Mouse (Mus musculus) adipocyte (in vitro differentiated cells): ENCODE results near the gene Pfdn2.
"Not testable (repeated sequence)": the region's sequence is repeated elsewhere in the genome, so short reads cannot be mapped to it uniquely, and the experiment has no call there.

Experiments used
- DNase-seq: peaks from one replicate; pipeline ENCODE4 v3.0.0-alpha.2; 2016; ENCODE audit warnings: low spot score

Pfdn2 gene

DNA sequence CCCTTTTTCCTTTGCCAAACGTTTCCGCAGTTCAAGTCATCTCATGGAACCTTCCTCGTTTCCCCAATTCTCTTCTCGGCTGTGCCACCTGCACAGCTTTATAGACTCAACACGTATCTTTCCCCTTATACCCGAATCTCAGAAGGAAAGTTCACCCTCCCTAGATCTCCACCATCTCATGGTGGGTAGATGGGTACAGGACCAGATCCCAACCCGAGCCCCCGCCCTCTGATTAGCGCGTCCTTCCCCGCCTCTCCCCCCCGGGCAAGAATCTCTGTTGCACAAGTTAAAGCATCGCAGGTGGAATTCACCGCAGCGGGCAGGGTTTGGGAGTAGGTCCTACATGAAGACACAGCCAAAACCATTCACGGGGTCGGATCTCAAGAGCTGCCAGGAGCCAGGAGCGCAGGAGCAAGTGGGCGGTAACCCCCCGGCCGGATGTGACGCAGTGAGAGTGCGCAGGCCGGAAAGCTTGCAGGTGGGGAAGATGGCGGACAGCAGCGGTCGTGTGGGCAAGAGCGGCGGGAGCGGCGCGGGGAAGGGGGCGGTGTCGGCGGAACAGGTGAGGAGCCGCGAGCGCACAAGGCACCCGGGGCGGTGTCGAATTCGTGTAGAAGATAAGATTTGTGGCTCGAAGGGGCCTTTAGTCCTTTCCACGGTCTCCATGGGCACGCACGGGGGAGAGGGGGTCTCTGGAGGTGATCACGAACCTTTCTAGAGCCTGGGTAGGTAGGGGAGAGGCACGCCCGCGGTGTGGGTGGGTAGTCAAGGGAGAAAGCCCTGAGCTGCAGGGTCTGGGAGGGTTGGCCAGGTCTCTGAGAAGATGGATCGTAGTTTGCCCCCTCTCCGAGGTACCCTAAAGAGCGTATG is at the start of gene Pfdn2, which contains the start of gene Nit1:
Gene Pfdn2, plus strand, starts transcription at position 446 of the 870 bp plus-strand sequence.
Gene Nit1, minus strand, starts transcription at position 422 of the 870 bp plus-strand sequence.
- peak; percentile 88 for DNase-seq

DNA sequence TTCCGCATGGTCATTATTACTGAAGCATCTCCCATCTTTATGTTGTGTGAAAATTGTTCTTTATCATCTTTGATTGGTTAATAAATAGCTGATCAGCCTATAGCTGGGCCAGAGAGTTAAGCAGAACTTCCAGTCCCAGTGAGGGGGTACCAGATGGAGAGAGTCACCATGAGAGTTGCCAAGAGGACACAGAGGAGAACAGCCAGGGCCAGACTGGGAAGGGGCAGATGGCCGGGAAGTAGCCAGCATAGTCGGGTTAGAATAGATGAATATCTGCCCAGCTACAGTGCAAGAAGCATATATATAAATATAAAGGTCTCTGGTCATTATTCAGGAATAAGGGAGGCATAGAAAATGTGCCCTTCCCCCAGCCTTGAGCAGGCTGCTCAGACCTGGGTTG is 47.2 kb upstream of the Pfdn2 start:
- no peak for DNase-seq

DNA sequence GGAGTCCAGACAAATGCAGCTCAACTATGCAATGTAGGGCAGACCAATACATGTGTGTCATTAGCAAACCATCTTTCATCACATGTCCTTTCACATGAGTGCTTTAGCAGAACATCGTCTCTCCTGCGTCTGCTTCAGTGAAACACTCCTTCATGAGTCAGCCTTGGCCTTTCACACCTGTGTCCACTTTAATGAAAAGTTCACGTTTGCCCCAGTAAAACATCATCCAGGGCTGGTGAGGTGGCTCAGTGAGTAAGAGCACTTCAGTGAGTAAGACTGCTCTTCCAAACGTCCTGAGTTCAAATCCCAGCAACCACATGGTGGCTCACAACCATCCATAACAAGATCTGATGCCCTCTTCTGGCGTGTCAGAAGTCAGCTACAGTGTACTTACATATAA is 39.3 kb upstream of the Pfdn2 start:
- not testable (repeated sequence) for DNase-seq

DNA sequence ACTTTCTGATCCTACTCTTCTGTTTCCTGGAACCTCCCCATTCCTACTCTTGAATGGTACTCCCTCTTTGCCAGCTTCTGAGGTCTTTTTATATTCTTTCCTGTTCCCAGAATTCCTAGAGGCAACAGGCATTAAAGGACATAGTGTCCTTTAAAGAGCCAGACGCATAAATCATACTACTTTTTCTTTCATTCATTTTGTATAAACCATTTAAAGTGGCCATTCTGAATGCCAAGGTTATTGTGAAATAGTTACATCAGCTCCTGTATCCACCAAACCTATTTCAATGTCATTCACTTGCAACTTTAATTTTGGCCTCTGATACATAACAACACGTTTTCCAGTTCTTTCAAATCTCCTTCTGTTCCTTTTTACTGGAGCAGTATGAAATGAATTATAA is 36.1 kb upstream of the Pfdn2 start:
- DNase-seq, result peak; percentile 50

DNA sequence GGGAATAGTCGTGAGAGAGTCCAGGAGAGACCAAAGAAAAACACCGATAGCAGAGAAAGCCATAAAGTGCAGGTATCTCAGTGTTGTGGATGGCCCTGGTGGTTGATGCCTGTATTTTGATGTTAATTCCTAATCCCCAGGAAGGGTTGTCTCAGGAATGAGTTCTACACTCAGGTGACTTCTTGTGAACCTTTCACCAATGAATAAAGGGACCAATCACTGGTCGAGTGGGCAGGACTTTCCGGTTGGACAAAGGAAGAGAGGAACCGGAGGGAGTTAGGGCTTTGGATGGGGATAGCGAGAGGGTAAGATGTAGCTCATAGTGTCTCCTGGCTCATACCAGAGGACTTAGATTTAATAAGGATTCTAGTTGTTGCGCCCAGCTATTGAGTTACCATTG is 25.7 kb upstream of the Pfdn2 start:
- DNase-seq, result no peak

DNA sequence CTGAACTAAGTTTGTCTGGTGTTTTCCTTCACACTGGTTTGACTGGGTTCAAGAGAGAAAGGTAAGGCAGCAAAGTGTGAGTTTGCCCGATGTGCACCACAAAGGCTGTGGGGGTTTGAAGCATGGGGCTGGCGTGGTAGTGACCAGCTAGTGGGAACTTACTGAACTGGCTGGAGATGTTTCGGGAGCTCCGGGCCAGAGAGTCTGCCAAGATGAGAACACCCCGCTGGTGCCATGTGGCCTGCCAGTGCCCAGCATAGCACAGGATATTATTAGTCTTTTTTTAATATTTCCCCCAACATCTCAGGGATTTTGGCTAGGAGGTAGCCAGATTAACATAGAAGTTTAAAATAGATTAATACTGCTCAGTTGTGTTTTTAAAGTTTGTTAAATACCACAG is 25.3 kb upstream of the Pfdn2 start:
- DNase-seq, result no peak

DNA sequence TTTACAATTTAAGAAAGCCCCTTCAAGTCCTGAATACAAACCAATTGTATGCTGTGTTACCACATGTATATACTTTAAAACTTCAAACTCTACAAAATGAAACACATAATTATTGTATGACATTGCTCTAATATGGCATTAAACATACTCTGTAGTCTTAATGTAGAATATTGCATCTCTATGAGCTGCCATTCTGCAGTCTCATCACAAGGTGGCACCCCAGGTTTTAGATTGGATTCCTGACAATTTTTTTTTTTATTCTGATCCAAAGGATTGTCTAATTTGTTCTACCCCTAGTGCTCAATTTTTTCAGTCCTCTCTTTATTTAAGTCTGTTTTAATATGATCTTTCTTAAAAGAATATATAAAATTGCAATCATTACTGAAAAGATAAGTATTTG is 24.1 kb upstream of the Pfdn2 start:
- peak; percentile 48 for DNase-seq

DNA sequence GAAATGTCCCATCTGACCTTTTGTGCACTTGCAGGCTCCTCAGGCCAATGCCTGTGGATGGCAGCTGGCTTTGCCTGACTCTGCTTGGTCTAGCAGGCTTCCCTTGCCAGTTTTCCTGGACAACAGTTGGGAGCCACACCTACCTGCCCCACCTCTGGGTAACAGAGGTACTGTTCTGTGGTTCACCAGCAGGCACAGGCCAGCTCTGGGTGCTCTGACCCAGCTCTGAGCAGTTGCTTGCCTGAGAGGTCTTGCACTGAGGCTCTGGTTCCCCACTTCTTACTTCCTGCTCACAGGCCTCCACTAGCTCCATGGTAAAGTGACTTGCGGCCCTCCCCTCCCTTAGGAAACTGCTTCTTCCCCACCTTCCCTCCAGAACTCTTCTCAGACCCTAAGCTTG is 23.5 kb upstream of the Pfdn2 start:
- no peak for DNase-seq

DNA sequence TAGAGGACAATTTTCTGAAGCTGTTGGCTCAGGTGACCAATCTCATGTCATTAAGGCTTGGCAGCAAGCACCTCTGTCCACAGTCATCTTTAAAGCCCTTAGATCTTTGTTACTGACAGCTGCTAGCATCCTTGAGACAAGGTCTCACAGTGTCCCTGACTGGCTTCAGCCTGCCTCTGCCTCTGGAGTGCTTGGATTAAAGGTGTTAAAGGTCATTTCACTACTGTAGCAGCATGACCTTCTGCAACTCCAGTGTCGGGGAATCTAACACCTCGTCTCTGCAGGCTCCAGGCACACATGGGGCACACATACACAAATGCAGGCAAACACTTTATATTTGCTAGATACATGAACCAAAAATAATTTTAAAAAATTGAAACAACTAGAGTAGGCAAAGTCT is 19.9 kb upstream of the Pfdn2 start:
- DNase-seq, result no peak

DNA sequence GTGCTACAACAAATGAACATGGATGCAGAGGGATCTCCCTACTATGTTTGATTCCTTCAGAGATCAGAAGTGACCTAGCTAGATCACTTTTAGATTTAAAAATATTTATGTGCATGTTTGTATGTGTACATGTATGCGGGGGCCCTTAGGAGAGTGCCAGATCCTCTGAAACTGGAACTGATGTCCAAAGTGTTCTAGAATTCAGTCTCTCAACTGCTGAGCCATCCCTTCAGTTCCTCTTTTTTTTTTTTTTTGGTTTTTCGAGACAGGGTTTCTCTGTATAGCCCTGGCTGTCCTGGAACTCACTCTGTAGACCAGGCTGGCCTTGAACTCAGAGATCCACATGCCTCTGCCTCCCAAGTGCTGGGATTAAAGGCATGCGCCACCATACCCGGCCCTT is 18.9 kb upstream of the Pfdn2 start:
- DNase-seq, result not testable (repeated sequence)

DNA sequence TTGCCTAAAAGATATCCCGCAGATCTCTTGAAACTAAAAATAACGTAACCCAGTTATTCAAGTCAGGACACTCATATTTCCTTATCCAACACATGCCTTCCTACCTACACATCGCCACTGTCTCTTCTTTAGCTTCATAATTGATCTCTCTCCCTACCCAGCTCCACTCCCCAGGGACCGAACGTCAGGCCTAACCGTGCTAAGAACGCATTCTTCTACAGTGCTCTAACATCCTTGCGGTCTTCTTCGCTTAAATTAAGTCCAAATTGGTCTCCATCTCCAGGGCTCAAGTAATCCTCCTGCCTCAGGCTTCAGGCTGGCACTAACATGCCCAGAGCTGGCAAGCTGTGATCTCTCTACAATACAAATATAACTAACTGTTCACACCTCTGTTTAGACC is 17.2 kb upstream of the Pfdn2 start:
- no peak for DNase-seq

DNA sequence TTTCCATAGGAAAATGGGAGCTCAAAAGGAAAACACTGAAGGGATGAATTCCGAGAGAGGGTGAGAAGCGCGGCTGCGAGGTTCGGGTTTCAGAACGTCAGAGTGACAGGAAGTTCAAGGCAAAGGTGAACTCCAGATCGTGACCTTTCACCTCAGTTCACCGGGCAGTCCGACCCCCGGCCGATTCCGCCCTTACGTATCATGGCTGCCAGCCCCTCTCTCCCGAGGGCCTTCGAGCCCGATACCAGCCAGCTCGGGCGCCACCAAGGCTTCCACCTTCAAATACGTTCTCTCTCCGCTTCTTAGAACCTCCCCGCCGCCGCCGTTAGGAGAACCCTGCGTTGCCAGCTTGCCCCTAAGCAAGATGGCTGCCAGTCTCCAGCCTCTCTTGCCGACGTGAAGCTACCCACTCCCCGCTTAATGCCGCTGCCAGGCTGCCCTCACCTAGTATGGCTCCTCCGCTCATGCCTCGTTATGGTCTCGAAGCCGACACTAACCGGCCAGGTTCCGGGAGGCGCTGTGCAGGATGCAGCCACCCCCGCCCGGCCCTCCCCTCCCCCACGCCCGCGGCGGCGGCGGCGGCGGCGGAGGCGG is 16.5 kb upstream of the Pfdn2 start, which contains the start of gene Dedd:
Gene Dedd, plus strand, starts transcription at position 307 of the 594 bp plus-strand sequence.
- DNase-seq, result peak; percentile 96

DNA sequence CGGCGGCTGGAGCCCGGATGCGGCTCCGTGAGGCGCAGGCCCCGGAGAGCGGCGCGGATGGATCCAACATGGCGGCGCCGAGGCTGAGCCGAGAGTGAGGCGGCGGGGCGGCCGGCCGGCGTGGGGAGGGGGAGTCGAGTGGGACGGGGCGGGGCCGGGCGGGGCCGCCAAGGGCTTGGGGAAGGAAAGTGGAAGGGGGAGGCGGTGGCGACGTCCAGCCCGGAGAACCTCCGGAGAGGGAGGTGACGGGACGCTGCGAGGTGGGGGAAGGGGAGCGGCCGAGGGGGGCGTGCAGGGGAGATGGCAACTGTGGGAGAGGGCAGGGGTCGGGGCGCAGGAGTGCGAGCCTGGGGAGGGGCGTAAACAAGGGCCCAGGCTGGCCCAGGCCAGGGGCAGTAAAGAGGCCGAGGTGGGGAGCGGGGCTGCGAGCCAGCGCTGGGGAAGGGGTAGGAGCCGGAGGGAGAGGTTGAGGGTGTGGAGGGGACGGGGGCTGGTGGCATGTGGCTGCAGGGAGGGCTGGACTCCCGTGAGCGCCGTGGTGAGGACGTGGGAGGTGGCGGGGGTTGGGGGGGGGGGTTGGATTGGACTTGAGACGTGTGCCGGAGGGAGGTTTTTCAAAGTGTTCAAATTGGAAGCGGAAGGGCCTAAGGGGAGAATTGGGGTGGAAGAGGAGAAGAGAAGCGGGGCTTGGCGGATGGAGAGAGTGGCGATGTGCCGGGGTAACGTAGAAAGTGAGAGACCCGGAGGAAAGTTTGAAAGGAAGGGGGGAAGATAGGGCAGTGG is 15.8 kb upstream of the Pfdn2 start:
- DNase-seq, result no peak

DNA sequence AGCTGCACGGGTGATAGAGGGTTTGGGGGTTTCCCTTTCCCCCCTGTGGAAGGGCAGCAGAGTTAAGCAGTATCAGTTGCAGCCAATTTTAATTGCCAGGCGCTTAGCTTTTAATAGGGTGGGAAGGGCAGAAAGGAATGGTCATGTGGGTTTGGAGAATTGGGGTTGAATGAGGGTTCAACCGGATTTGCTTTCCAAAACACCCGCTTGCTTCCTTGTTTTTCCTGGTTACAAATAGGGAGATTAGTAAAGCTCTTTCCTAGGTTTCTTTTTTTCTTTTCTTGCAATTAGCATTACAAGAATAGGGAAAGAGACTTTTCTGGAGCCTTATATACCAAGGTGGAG is 15.3 kb upstream of the Pfdn2 start:
- peak; percentile 50 for DNase-seq

DNA sequence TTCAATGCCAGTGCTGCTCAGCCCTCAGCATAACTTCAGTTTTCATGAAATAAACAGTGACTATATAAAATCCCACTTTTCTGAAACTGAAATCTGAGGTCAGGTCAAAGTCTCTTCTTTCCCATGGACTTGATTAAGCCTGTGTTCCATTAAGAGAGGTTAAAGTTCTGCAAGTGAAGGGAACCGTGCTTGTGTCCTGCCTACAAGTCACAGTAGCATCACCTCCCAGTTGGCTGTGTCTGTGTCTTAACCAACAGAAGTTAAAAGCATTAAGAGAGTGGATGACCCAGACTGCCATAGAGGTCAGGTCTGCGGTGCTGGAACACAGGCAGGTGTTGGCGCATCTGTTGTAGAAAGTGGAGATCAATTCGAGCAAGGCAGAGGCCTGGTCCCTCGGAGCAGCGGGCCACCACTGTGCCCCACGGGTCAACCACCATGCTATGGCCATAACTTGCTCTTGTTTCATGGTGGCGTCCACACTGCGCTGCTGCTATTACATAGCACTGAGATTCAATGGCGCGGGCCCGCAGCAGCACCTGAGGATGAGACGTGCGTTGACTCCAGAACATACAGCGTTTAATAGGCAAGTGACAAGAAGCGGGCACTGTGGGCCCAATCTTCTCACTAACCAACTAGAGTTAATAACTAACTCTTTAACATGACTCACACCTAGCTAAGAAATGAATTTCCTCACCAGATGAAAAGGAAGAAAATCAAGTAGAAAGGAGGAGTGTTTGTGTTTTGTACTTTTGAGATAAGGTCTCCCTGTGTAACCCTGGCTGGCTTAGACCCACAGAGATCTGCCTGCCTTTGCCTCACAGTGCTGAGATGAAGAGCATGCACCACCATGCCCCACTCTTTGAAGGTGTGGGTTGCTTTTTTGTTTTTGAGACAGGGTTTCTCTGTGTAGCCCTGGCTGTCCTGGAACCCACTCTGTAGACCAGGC is 2.9 kb upstream of the Pfdn2 start:
- no peak for DNase-seq

DNA sequence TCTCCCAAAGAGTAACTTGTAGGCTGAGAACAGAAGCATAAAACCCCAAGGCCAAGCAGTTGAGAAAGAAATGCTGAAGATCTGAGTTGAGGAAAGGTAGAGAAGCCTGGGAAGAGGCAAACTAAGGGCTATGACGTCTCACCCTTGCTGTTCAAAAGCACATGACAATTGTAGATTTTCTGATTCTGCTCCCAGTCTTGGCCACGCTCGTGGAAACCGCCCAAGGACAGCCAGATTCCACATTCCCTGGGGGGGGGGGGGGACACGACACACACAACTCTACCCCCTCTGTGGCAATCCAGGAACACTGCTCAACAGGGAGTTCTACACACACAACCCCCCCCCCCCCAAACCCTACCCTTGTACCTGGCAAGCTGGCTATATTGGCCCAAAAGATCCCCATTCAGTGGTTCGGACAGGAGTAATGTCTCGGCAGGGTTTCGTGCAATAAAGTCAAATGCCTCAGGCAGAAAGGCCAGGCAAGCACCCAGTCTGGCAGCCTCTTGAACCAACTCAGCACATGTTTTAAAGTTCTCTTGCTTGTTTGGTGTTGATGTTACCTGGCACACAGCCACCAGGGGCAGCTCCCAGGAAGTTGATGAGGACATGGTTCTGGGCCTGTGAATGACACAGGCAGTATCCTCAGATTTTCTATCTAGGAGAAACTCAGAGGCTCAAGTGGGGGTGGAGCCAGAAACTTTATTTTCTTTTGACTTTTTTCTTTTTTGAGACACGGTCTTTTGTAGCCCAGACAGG is 1.4 kb upstream of the Pfdn2 start:
- peak; percentile 70 for DNase-seq

DNA sequence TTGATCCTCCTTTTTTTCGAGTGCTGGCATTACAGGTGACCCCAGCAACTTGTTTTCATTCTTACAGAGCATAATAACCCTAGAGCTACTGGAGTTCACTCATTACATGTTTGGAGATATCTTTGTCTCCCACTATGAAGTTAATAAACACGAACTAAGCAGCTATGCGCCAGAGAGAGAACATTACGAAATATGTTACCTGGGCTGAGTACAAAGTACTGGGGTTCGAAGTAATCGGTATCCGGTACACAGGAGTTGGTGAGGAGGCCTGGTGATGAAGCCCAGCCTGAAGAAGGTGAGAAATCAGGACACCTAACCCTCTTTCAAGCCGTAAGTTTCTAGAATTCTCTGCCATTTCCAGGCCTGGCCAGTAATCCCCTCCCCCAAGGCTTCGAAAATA is 755 bp upstream of the Pfdn2 start:
- no peak for DNase-seq

DNA sequence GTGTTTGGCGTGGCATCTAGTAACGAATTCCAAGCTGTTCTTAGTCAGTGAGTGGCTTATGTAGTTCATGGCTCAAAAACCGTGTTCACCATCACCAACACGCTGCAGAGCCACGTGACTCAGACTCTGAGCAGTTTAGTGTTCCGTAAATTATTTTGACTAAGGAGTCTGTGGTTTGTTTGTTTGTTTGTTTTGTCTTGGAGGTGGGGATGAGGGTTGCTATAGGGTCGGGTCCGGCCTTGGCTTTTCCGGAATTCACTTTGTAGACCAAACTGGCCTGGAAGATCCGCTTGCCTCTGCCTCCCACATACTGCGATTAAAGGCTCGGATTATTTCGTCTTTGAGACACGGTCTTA is 603 bp downstream of the Pfdn2 start:
- no peak for DNase-seq

DNA sequence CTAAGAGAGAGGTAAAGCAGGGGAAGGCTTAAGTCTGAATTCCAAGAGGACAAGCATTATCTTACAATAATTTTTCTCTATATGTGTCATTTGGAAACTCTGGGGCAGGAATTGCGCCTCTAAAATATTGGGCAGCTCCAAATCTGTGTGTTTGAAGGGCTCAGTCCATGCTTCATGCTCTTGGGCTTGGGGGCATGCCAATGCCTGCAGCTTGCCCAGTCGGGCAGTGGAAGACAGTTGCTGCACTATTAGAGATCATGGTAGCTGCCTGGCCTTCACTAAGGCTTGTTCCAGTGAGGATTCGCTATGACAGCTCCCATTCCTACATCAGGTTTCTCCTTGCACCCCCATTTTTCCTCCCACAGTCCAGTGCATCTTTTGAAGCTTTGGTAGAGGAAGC is 3.2 kb downstream of the Pfdn2 start:
- peak; percentile 54 for DNase-seq

DNA sequence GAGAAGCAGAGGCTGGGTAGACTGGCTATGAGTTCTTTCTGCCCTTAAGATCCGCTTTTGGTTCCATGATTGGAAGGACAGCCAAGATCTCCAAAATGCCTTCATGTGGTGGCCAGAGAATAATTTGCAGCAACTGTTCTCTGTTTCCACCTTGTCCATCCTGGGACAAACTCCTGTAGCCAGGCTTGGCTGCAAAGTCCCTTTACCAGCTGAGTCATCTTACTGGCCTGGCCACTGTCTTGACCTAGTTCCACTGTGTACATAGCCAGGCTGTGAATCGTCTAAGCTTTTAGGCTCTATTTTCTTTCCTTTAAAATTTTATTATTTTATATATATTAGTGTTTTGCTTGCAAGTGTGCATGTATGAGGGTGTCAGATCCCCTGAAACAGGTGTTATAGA is 3.7 kb downstream of the Pfdn2 start:
- DNase-seq, result no peak

DNA sequence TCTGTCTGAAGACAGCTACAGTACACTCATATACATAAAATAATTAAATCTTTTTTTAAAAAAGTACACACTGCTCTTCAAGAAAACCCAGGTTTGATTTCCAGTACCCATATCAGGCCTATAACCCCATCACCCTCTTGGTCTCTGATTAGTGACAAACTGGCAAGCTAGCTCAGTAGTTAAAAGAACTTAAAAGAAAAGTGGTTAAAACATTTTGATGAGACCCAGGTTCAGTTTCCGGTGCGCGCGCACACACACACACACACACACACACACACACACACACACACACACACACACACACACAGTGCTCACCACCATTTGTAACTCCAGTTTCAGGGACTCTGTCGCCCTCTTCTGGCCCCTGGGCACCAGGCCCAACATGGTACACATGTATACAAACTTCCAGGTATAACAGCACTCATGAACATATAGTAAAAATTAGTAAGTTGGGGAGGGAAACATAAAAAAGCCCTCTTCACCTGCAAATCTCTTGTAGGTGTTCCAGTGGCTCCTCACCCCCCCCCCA is 10.4 kb downstream of the Pfdn2 start:
- no peak for DNase-seq
